Mouse (Mus musculus): ENCODE data around the gene Pigc.

GRCm38 (mm10) chr1:162013561-162013960 is 44.6 kb downstream of the Pigc start:
- TF ChIP-seq EP300 (IDR thresholded peaks at IDR 0.05; ENCODE audit: low read depth): no peak
- TF ChIP-seq CTCF (IDR thresholded peaks at IDR 0.05; ENCODE audit: low read depth): no peak
